Mouse (Mus musculus) olfactory bulb, adult 2 months (tissue): Measurements from ENCODE around the gene Cep63.

Experiments
- CTCF ChIP-seq: fragments of 200-500 bp; IDR thresholded peaks from 2 replicates; pipeline ENCODE4 v1.5.1; 2012; ENCODE audit warnings: low read depth, mild to moderate bottlenecking, low read length, moderate library complexity; ENCODE audit not compliant: insufficient read depth
- POLR2A ChIP-seq: fragments of 200-500 bp; IDR thresholded peaks from 2 replicates; pipeline ENCODE4 v1.6.1; 2012; ENCODE audit warnings: mild to moderate bottlenecking, low read depth, low read length, moderate library complexity; ENCODE audit not compliant: insufficient read depth

DNA sequence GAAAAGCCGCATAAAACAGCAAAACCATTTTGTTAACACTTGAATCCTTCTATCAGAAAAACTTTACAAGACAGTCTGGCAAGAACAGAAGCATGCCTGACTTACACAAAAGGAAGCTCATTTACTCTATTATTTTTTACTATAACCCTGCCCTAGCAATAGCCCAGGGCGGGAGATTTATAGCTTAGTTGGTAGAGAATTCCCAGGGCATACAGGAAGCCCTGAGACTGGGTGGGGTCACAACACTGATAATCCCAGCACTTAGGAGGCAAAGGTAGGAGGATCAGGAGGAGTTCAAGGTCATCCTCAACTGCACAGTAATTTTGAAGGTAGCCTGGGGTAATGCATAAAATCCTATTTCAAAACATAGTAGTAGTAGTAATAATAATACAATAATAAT lies 24.7 kb downstream of the Cep63 start:
- TF ChIP-seq POLR2A = no peak
- TF ChIP-seq CTCF = no peak
